Mouse (Mus musculus): ENCODE results near the gene Fam193a.

The Fam193a gene

DNA sequence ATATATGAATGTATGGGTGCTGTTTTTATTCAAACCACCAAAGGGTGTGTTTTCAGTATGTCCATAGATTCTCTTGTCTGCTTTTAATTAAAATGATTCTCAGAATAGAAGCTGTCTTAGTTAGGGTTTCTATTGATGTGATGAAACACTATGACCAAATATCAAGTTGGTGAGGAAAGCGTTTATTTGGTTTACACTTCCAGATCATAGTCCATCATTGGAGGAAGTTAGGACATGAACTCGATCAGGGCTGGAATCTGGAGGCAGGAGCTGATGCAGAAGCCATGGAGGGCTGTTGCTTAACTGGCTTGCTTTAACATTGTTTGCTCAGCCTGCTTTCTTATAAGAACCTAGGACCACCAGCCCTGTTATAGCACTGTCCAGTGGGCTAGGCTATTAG lies 12.0 kb downstream of the Fam193a start:
- no peak for DNase-seq (ENCODE audit: low spot score in 2 of 2)

DNA sequence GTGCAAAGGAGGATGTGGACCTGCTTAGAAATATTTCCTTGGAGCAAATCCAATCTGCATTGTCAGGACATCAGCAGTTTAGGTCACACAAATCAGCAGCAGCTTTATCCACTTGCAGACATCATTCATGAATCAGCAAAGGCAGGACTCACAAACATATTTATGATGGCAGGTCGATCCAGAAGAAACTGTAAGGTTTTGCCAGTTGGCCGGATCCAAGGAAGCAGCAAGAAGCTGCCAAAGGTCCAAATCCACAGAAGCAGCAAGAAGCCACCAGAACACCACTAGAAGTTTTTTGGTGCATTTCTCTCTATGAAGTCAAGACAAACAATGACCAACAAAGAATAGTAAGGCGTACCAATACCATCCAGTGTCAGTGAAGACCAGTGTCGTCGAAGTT lies 15.9 kb downstream of the Fam193a start:
- DNase-seq (ENCODE audit: low spot score in 2 of 2): no peak

DNA sequence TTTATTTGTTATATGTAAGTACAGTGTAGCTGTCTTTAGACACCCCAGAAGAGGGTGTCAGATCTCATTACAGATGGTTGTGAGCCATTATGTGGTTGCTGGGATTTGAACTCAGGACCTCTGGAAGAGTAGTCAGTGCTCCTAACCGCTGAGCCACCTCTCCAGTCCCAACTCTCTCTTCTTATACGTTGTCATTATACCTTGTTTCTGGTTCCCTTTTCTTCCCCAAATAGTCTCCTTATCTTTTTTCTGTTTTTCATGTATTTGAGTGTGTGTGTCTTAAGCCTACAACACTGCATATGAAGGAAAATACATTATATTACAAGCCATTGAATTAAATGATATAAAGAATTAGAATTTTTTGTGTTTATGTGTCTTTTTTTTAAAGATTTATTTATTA lies 17.0 kb downstream of the Fam193a start:
- DNase-seq (ENCODE audit: low spot score in 2 of 2): no peak

DNA sequence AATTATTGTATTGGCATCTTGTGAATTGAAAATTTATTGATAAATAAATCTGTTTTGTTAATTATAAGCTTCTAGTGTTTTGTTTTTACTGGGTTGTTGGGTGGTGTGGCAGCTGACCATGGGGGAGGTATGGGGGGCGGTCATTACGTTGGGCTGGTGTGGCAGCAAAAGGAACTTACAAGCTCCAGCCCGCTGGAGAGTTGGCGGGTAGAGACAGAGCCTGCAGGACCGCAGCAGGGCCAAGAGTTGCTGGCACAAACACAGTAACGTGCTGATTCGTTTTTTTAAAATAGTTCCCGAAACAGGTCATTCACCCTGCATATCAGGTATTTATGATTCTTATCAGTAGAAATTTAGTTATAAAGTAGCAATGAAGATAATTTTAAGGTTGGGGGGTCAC lies 23.5 kb downstream of the Fam193a start:
- no peak for DNase-seq (ENCODE audit: low spot score in 2 of 2)

DNA sequence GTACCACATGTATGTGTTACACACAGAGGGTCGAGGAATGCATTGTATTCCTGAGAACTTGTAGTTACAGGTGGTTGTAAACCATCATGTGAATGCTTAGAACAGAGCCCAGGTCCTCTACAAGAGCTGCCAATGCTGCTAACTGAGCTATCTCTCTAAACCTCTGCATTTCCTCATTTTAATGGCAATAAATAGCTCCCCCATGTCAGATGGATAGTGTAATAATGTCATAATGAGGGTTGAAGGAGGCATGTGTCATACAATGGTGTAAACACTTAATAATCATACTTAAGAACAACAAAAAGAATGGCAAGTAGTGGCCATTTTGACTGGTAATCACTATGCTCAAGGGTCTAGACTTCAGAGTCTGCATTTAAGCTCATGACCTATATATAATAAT lies 25.6 kb downstream of the Fam193a start:
- DNase-seq (ENCODE audit: low spot score in 2 of 2): no peak

DNA sequence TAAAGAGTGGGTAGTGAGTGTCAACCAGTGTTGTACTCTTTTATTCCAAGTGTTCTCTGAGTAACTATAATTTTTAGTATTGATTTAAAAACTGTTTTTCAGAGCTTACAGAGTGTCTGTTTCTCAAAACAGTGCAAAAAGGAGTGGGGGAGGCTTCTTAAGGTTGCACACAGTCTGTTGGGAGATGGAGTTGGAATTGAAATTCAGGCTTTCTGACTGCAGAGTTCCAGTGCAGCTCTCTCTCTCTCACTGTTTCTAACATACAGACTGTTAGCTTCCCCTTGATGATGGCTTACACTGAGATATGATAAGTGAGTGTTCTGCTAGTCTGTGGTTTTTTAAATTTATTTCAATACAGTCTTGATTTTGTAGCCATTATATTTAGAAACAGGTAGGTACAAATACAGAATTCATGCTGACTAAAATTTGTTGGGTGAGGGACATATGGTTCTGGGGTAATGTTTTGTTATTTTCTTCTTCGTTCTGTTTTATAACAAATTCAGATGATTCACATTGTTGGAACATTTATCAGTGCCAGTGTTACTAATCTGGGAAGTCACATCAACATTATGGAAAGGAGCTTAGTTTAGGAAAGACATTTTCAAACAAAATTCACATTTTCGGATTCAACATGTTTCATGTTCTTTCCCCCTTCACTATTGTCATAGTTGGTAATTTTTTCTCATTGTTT lies 26.3 kb downstream of the Fam193a start:
- DNase-seq (ENCODE audit: low spot score in 2 of 2): no peak

DNA sequence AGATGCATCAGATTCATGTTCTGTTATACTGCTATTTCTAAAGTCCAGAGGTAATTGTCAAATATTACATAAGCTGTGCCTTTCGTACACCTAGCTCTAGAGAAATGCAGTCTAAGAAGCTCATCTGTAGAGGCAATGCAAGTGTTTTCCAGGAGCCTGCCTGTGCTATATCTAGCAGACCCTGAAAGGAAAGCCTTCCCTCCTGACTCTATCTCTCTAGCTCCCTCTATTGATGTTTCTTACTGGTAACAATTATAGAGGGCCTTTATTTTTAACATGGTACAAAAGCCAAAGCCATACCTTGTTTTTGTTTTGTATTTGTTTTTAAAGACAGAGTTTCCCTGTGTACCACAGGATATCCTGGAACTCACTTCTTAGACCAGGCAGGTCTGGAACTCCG lies 28.1 kb downstream of the Fam193a start:
- DNase-seq (ENCODE audit: low spot score in 2 of 2): no peak

DNA sequence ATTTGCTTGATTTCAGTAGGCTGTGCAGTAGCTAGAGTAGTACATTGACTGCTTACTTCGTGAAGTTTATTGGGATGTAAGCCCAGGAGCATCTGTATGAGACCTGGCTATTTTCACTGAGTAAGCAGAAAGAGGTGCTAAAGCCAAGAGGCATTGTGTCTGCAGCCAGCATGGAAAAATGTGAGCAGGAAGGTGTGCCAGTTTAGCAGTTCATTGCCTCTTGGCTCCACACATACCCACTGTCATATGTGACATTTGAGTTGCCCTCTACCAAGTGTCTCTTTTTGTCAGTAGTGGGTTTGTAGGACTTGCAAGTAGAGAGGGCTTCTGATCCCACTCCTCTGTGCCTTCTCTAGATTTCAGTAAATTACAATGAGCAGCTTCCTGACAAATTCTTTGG lies 28.6 kb downstream of the Fam193a start:
- no peak for DNase-seq (ENCODE audit: low spot score in 2 of 2)

DNA sequence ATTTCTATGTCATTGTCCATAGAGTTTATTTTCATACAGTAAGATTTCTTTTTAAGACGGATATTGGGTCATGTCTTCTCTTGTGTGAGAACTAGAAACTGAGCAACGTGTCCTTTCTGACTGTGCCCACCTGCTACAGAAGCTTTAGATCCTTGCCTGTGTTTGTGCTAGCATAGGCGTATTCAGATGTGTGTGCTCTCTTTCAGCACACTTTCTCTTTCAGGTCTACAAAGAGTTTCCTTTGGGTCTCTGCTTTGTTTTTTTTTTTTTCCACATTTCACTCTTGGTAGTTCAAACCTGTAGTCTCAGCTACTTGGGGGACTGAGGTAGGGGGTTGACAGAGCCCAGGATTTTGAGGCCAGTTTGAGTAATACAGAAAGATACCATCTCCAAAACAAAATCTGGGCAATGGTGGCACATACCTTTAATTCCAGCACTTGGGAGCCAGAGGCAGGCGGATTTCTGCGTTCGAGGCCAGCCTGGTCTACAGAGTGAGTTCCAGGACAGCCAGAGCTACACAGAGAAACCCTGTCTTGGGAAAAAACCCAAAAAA lies 37.7 kb downstream of the Fam193a start:
- DNase-seq (ENCODE audit: low spot score in 2 of 2): no peak

DNA sequence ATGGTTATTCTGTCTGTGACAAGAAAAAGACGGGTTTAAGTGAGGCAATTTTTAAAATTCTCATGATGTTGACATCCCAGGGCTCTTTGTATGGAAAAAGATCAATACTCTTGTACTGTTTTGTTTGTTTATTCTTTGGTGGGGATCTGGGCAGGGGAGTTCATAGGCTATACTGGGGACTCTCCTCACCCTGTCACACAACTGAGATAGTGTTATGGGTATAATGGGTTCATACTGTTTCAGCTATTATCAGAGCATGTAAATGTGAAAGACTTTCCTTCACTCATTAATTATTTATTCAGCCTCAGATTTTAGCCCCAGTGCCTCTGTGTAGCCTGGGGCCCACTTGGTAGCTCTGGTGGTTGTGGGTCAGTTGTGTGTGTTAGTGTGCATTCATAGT lies 39.3 kb downstream of the Fam193a start:
- no peak for DNase-seq (ENCODE audit: low spot score in 2 of 2)

DNA sequence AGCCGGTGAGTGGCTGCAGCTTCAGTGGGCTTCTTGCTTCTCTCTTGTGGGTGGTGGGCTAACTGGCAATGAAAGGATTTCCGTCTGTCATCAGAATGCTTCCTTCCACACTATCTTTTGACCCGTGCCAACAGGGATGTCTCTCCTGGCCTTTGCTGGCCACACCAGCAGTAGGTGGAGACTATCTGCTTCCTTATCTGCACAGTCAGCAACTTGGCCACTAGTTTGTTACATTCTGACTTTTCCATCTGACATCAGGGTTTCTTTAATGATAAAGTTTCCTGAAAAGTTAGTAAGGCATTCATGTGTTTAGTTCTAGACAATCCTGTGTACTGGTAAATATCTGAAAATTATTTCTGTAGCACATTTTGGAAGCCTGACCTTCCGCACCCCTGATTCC lies 41.1 kb downstream of the Fam193a start:
- no peak for DNase-seq (ENCODE audit: low spot score in 2 of 2)

DNA sequence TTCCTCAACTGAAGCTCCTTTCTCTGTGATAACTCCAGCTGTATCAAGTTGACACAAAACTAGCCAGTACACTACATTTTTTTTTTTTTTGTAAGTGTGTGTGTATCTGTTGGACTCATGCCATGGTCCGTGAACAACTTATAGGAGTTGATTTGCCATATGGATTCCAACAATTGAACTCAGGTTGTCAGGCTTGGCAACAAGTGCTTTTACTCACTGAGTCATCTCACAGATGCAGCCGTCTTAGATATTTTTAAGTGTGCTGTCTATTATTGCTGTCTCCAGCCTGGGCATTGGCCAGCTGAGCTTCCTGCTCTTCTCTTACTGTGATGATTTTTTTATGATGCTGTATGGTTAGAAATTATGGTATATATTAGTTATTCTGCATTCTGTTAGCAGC lies 44.2 kb downstream of the Fam193a start:
- DNase-seq (ENCODE audit: low spot score in 2 of 2): no peak

DNA sequence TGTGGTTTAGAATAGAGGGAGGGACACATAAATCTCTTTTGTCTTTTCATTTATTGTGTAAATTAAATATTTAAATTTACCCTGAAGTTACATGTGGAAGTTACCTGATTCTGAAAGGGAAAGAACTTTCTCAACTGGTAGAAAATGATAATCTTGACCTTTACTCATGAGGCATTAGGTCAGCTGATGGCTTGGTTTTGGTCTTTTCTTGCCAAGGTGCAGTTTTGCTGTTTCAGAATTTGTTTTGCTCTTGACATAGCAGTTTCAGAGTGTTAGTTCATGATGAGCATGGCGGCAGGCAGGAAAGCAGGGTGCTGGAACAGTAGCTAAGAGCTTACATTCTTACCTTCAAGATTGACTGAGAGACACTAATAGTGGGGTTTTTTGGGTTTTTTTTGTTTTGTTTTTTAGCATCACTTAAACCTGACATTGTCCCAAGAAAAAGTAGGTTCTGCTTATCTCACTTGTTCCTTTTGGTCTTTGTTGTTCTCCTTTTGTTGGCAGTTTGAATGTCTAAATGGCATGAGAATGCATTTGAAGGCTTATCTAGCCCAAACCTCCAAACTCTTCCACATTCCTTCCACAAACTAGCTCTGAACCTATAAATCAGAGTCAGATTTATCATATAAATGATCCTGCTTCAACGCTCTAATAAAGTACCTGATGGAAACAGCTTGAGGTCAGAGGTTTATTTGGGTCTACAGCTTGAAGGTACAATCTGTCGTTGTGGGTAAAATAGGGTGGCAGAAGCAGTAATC lies 47.7 kb downstream of the Fam193a start:
- DNase-seq (ENCODE audit: low spot score in 2 of 2): no peak

DNA sequence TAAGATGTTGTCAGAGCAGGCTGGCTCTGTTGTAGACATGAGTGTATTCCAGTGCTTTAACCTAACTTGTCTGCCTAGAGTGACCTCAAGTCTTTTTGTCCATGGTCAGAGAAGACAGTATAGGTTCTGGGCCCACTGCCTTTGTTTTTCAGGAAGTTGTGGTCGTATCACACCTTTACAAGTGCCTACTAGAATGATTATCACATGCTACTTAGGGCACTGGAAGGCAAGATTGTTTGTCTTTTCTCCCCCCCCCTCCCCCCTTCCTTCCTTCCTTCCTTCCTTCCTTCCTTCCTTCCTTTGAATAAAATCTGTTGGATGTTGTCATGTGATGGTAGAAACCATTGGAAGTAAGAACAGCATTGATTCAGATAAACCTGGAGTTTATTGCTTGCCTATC lies 49.5 kb downstream of the Fam193a start:
- DNase-seq (ENCODE audit: low spot score in 2 of 2): no peak

DNA sequence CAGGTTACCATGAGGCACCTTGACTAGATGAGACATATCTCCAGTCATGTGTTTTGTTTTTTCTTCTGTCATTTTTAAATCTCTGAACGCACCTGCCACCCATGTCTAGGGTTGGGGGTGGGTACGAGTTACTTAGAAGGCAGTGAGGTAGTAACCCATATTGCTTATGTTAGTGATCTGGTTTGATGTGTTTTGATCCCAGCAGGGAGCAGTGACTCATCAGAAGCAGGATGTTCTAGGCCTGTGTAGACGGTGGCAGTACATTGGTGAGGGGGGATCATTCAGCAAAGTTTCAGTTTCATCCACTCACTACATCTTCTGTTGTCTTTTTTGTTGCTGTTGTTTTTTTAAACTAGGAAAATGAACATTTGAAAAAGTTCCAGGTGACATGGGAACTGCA lies 61.0 kb downstream of the Fam193a start:
- no peak for DNase-seq (ENCODE audit: low spot score in 2 of 2)

DNA sequence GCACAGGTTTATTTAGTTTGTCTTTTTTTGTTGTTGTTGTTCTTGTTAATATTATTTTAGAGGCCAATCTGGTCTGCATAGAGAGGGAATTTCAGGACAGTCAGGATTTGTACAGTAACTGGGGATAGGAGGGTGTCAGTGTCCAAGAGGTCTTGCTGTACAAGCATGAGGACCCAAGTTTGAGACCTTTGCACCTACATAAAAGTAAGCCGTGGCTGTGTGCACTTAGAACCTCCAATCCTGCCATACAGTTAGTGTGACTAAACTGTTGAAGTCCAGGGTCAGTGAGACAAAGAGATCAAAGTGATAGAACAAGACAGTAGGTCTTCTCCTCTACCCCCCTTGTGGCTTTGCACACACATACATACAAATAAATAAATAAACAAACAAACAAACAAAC lies 64.1 kb downstream of the Fam193a start:
- no peak for DNase-seq (ENCODE audit: low spot score in 2 of 2)

DNA sequence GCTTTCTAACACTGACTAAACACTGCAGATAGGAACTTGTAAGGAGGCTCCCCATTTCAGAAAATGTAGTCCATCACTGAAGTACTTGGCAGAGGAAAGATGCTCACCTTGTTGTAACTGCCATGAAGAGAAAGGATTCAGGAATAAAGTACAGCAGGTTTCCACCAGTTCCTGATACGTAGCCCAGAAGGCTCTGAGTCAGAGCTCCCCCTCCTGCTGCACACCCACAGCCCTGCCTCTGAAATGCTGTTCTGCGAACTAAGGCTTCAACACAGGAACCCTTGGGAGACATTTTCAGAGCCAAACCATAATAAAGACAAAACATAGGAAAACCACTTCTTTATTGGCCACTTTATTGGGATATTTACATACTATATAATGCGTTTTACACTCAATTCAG lies 64.5 kb downstream of the Fam193a start:
- DNase-seq (ENCODE audit: low spot score in 2 of 2): no peak

DNA sequence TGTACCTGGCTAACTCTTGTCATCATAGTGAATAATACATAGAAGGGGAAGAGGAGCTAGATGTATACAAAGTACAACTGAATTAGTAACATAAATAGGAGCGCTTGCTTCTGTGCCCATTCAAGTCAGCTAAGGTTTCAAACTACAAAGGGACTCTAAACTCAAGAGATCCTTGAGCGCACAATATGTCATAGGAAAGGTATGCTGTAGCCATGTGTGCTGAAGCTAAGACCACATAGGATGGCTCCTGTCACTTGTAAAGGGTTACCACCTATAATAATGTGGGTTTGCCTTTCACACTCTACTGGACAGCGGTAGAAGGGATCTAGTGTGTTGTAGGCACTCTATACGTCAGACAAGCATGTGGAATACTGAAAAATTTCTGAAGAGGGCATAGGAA lies 68.3 kb downstream of the Fam193a start:
- no peak for DNase-seq (ENCODE audit: low spot score in 2 of 2)

DNA sequence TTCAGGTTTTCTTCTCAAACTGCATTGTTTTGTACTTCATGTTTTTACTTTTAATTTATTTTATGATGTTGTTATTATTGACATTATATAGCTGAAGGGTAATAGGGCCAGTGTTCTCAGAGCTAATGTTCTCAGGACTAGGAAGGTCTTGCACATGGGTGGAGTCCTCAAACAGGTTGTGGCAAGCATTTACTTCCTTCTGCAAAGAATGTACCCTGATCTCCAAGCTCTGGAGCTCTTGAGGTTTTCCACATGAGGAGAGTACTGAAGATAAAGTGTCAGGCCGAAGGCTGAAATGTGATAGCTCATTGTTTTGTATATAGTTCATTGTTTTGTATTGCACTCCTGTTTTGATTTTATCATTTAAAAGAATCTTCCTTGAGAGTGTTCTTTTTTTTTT lies 68.9 kb downstream of the Fam193a start:
- DNase-seq (ENCODE audit: low spot score in 2 of 2): no peak

DNA sequence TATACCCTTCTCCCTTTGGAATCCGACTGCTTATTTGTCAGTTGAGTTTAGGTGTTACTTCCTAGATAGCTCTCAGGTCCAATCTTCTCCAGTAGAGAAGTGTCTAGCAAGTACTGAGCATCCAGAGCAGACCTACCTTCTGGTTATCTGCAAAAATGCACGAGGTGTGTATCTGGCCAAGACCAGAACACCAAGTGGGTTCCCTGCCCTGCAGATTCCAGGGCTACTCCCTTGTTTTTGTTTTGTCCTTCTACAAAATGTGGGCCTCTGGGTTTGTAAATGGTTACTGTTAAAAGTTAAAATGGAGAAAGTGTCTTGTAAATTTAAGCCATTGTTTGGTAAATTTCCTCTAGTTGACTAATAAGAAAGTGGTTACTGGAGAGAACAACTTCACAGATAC lies 70.0 kb downstream of the Fam193a start:
- no peak for DNase-seq (ENCODE audit: low spot score in 2 of 2)

DNA sequence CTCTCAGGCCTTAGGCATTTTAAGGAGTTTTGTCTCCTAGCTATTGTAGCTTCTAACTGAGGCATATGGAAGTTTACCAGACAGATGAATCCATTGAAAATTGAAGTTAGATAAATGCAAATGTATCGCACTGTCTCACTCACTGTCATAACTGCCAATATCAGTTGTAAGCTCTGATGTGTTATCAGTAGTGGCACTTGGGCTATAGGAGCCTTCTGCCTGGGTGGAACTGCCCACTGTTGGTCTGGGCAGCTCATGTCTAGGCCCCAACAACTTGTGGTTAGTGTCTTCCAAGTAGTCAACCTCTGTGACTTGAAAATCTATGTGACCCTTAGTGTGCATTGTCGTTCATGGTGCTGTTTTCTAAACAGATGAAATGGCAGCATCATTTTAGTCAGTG lies 72.1 kb downstream of the Fam193a start:
- no peak for DNase-seq (ENCODE audit: low spot score in 2 of 2)

DNA sequence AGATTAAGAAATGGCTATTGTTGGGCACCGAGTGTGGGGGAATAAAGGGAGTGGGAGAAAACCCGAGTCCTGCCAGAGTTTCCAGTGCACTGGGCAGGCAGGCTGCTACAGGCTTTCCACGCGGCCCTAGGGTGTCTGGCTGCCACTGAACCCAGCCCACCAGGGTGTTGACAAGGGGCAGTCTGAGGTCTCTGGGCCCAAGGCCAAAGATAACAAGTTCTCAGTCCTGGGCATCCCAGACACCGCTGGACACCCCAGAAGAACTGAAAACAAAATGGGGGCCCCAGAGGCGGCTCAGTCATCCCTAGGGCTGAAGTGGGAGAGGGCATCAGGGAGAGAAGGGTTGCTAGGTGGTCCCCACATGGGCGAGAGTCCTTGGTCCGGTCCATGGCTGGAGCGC lies 76.5 kb downstream of the Fam193a start:
- DNase-seq (ENCODE audit: low spot score in 2 of 2): no peak

DNA sequence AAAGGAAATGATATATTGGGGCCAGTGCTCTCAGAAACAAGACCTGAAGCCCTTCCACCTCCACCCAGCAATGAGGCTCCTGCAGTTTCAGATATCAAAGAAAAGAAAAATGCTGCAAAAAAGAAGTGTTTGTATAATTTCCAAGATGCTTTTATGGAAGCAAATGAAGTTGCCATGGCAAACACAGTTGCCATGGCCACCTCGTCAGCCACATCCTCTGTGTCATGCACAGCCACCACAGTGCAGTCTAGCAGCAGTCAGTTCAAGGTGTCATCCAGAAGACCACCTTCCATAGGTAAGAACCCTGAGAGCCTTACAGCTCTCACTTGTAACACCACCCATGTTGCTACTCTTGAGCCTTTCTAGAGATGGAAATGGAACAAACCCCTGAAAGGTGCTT lies 89.3 kb downstream of the Fam193a start:
- DNase-seq (ENCODE audit: low spot score in 2 of 2): no peak

All from spleen, postnatal 36 days (tissue).